Mouse (Mus musculus): Measurements from ENCODE around the gene Fbln7. TPM values are rescaled to one million over a fixed set of nuclear protein-coding genes. Genes with fewer than 3 reads are reported as not detected.

The Fbln7 gene
- total RNA-seq, 2 experiments from 2014 or later: 0.89 to 1.1 TPM

DNA sequence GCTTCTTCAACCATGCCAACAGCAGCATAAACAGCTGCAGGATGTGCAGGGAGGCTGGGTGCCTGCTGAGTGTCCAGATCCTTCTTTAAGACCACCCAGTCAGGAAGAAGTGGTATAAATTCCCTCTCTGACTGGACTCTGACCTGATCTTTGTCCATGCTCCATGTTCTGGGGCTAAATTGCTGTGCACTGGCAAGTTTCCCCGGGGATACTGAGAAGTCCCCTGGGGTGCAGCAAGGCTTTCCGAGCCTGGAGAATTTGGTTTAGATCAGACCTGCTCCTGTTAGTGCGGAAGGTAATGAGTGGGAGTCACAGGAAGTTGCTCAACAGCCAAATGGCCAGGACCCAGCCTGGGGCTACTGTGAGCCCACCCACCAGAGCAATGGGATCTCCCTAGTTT is 2.3 kb downstream of the Fbln7 start:
- no peak for DNase-seq (ENCODE audit: extremely low spot score in 1 of 2, low spot score in 1 of 2)

DNA sequence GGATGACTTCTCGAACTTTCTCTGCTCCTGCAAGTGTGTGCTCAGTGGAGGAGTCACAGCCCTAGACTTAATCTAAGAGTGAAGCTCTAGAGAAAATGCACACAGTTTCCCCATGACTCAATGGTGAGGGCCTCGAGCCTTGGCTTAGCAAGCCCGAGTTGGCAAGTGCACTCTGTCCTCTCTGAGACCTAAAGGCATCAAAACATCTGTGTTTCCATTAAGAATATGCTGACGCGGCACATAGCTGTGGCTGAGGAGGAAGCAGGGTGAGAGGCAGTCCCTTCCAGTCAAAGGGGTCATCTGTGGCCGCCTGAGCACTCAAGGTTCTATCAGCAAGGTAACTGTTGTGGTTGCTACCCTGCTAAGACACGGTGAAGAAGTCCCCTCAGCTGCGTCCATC is 8.9 kb downstream of the Fbln7 start:
- no peak for DNase-seq (ENCODE audit: extremely low spot score in 1 of 2, low spot score in 1 of 2)

GRCm38 (mm10) chr2:128872256-128872655 is 9.5 kb downstream of the Fbln7 start:
- DNase-seq (ENCODE audit: extremely low spot score in 1 of 2, low spot score in 1 of 2): no peak

DNA sequence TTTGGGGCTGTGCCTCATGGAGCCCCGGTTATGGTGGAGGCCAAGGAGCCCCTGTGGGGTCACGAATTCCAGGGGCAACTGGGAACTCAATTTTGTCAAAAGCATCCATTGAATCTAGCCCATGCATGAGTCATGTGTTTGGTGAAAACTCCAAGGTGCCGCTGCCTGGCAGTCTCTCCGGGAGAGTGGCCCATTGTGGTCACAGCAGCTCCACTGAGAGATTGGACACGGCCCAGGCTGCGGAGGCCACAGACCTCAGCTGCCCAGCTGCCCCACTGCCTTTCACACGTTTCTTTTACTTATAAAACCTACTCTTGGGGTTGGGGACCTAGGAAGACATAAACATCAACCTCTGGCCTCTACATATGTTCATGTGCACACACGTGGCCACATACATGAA is 12.7 kb downstream of the Fbln7 start:
- no peak for DNase-seq (ENCODE audit: extremely low spot score in 1 of 2, low spot score in 1 of 2)

GRCm38 (mm10) chr2:128881236-128881635 is 18.5 kb downstream of the Fbln7 start:
- DNase-seq (ENCODE audit: extremely low spot score in 1 of 2, low spot score in 1 of 2): no peak

DNA sequence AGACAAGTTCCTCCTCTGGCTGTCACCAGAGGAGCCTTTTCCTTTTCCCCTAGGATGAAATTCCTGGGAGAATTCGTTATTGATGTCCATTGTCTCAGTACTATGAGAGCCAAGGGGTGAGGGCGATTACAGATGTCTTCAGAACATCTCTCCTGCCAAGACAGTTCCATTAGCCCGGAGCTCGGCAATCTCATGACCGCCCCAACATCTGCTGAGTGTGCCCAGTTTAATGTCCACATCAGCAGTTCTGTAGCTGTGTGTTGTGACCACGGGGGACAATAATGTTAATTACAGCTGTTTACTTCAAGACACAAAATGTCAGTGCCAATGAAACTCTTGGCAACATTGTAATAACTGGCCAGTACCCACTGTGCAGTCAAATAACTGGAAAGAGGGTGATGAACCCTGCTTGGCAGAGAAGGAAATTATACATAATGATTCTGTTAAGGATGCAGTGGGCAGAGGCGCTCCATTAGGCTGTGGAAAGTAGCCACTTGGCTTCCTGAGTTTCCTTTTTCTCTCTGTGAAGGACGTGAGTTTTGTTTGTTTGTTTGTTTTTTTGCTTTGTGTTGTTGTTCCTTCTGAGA is 22.5 kb downstream of the Fbln7 start:
- no peak for DNase-seq (ENCODE audit: extremely low spot score in 1 of 2, low spot score in 1 of 2)

DNA sequence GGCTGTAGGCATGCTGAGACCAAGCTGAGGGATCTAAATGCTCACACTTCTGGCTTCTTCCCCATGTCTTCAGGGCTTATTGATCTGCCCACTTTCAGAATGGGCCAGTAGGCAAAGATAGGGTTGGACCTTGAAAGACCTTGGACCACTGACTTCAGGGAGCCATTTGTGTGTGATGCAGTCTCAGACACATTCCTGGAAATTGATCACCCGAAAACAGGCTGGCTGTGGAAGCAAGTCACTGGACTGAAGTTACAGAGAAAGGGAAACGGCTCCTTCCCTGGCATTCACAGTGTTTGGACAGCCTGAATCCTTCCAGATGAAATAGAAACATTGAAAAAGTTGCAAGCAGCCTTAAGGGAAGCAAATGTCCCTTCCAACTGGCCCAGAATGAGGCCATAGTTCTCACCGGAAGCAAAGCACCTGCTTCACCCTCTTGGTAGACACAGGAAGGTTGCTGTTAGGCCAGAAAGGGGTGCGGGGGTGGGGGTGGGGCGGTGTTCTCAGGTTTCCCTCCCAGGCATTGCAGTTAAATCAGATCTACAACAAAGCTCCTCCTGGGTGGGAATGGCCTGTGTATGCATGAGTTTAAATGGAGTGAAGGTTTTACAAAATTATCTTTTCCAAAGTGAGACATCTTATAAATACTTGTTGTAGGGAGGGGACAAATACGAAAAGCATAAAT is 25.2 kb downstream of the Fbln7 start:
- no peak for DNase-seq (ENCODE audit: extremely low spot score in 1 of 2, low spot score in 1 of 2)

- DNase-seq (ENCODE audit: extremely low spot score in 1 of 2, low spot score in 1 of 2): no peak
Measured at GRCm38 (mm10) chr2:128890661-128891335, 28.0 kb downstream of the Fbln7 start.

- no peak for DNase-seq (ENCODE audit: extremely low spot score in 1 of 2, low spot score in 1 of 2)
Measured at GRCm38 (mm10) chr2:128892180-128892721, 29.5 kb downstream of the Fbln7 start.

DNA sequence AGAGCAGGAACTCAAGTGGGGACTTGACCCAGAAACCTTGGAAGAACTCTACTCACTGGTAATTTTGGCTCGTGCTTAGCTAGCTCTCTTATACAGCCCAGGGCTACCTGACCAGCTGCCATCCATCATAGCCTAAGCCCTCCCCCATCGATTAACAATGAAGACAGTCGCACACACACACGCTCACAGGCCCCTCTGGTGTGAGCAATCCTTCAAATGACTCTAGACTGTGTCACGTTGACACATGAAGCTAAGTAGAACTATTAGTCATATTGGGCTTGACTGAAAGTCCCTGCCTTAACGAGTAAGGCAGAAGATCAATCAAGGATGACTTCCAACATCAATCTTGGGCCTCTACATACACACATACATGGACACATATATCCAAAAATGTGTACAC is 40.1 kb downstream of the Fbln7 start:
- no peak for DNase-seq (ENCODE audit: extremely low spot score in 1 of 2, low spot score in 1 of 2)

- DNase-seq (ENCODE audit: extremely low spot score in 1 of 2, low spot score in 1 of 2): no peak
Measured at GRCm38 (mm10) chr2:128903661-128904060, 40.9 kb downstream of the Fbln7 start.

DNA sequence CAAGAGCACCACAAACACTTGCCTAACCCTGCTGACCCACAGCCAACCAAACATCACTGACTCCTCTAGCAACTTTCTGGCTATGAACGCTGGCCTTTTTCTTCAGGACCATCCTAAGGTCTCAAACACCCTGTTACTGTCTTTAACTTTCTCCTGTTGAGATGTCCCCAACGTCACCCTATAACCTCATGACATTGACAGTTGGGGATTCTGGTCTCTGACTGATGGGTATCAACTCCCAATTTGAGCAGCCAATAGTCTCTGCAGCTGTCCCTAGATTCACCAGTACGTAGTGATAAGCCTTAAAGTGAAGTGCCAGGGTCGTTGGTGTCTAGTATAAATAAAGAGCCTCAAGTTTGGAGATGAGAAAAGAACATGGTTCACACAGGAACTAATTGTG is 52.2 kb downstream of the Fbln7 start:
- no peak for DNase-seq (ENCODE audit: extremely low spot score in 1 of 2, low spot score in 1 of 2)

DNA sequence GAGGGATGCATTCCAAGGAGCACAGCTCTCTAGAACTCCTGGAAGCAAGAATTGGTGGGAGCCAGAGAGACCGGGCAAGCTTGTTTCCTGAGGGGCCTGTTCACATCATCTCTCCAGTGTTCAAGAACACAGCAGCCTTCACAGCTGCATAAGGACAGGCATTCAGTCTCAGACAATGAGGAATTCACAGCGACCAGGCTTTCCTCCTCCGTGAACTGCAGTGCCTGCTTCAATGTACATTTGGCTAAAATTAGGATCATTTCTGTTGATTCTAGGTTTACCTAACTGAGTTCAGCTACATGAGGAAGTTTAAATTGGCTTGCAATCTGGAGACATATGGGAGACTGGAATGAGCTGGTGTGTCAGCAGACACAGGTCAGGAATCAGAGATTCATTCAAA is 53.7 kb downstream of the Fbln7 start:
- no peak for DNase-seq (ENCODE audit: extremely low spot score in 1 of 2, low spot score in 1 of 2)

DNA sequence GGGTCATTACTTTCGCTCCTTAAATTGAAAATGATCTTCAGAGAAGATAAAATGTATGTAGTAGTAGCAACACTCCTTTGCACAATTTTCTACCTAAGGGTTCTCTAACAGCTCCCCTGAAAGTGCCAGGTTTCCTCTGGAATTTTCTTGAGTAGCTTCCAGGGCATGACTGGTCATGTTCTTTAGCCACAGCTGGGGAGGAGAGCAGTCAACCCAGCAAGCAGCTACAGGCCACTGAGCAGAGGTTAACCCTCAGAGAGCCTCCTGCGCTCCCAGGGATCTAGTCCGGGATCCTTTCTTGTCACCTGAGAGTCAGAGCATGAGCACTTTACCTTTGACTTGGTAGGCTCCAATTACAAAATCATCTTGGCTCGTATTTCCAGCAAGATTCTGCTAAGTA is 62.0 kb downstream of the Fbln7 start:
- no peak for DNase-seq (ENCODE audit: extremely low spot score in 1 of 2, low spot score in 1 of 2)

GRCm38 (mm10) chr2:128928446-128928845 is 65.7 kb downstream of the Fbln7 start:
- DNase-seq (ENCODE audit: extremely low spot score in 1 of 2, low spot score in 1 of 2): no peak

- no peak for DNase-seq (ENCODE audit: extremely low spot score in 1 of 2, low spot score in 1 of 2)
Measured at GRCm38 (mm10) chr2:128930704-128931103, 67.9 kb downstream of the Fbln7 start.

- DNase-seq (ENCODE audit: extremely low spot score in 1 of 2, low spot score in 1 of 2): no peak
Measured at GRCm38 (mm10) chr2:128936256-128936655, 73.5 kb downstream of the Fbln7 start.

GRCm38 (mm10) chr2:128943538-128944528 is 81.1 kb downstream of the Fbln7 start, which contains the start of gene Zc3h8:
Gene Zc3h8, minus strand, starts transcription at chr2:128944077.
- peak; percentile 94 to 95 for DNase-seq (ENCODE audit: extremely low spot score in 1 of 2, low spot score in 1 of 2)

Data from layer of hippocampus, postnatal 25 days (tissue).